Mouse (Mus musculus): ENCODE results near the gene Gmeb1. TPM values are rescaled to one million over a fixed set of nuclear protein-coding genes. Genes with fewer than 3 reads are reported as not detected.

Gmeb1 gene
- polyA plus RNA-seq, 2 experiments: 8.1 to 9.9 TPM

DNA sequence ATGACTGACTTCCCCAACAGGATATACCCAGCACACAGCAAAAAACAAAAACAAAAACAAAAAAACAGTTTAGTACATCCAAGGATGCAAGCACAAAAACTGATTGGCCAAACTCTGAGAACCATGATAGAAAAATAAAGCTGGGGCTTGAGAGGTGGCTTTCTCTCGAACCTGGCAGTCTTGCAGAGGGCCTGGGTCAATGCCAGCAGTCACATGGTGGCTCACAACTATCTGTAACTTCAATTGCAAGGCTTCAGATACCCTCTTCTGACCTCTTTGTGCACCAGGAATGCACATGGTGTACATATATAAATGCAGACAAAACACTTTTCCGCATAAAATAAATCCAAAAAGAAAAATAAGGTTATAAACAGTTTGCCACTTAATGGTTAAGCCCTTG lies 11.8 kb upstream of the Gmeb1 start:
- no peaks in the 10 kb centered on the region for H3K9me3 ChIP-seq (ENCODE audit: control insufficient read depth, low read length)
- no peaks in the 10 kb centered on the region for H3K27me3 ChIP-seq (ENCODE audit: control insufficient read depth, insufficient read depth, low read length)
- H3K4me3 ChIP-seq (ENCODE audit: insufficient read depth in 1 of 2, low read depth in 2 of 2, low read length in 2 of 2): peak overlapping the region in 1 of 2 experiments; percentile 79; a peak in 2 of 4 replicates
- H3K4me2 ChIP-seq (ENCODE audit: low read depth): peak overlapping the region; percentile 74
- ATAC-seq (ENCODE audit: insufficient read depth) (no peak), DNase-seq (ENCODE audit: low read depth in 3 of 3, low spot score in 3 of 3) (no peak)
- H3K36me3 ChIP-seq (replicated peaks; ENCODE audit: control insufficient read depth, insufficient read depth, low read depth): no peaks in the 10 kb centered on the region; the same call in 1 of the 2 replicates
- peak overlapping the region; percentile 96 for H3K9ac ChIP-seq (replicated peaks)
- TF ChIP-seq EP300 (IDR thresholded peaks at IDR 0.05; ENCODE audit: low read depth) (no peak), CTCF (IDR thresholded peaks at IDR 0.05; ENCODE audit: low read depth) (no peak)
- WGBS (ENCODE audit: insufficient replicate concordance): 44% methylated on average over 2 of the region's 2 CpGs
- peaks cover 13 to 31% of the 10 kb centered on the region in 2 experiments for H3K4me1 ChIP-seq (replicated peaks; ENCODE audit: control insufficient read depth in 2 of 2, insufficient read depth in 2 of 2, low read length in 1 of 2)
- H3K27ac ChIP-seq: no peak overlapping the region

DNA sequence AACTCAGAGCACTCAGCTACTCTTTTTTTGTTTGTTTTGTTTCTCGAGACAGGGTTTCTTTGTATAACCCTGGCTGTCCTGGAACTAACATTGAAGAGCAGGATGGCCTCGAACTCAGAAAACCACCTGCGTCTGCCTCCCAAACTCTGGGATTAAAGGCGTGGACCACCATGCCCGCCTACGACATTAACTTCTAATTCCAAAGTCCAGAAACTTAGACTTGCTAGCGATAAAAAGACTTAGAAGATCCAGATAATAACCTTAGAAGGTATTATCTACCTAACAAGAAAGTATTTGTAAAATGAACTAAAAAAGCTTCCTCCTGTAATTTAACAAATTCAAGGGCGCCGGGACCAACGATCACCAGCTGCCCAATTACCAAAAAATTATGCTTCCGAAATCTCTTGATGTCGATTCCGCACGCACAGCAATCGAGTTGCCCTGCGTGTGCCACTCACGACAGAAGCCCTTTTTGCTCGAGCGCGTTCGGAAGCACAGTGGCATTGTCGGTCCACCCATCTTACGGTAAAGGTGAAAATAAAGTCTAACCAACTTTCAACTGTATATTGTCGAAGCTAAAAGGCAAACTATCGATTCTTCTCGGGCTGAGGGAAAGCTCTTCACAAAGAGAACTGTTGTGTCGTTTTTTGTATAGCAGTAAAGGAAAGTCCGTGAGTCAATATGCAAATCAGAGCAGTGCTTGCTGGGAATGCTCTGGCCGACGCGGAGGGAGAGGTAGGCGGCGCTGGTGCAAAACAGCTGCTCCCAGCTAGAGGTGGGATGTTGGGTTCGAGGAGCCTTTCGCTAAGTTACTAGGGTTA lies 8.5 kb upstream of the Gmeb1 start:
- H3K9me3 ChIP-seq (ENCODE audit: control insufficient read depth, low read length): no peaks in the 10 kb centered on the region
- peak overlapping the region; percentile 41 to 58 for H3K4me3 ChIP-seq (ENCODE audit: insufficient read depth in 1 of 2, low read depth in 2 of 2, low read length in 2 of 2)
- peak overlapping the region; percentile 84 for H3K27ac ChIP-seq
- H3K36me3 ChIP-seq (replicated peaks; ENCODE audit: control insufficient read depth, insufficient read depth, low read depth): no peaks in the 10 kb centered on the region
- H3K4me2 ChIP-seq (ENCODE audit: low read depth): peak overlapping the region; percentile 72
- H3K4me1 ChIP-seq (replicated peaks; ENCODE audit: control insufficient read depth in 2 of 2, insufficient read depth in 2 of 2, low read length in 1 of 2): peaks cover 2 to 12% of the 10 kb centered on the region in 2 experiments; a peak in 3 of 4 replicates
- H3K9ac ChIP-seq (replicated peaks): peak overlapping the region; percentile 87
- no peaks in the 10 kb centered on the region for H3K27me3 ChIP-seq (ENCODE audit: control insufficient read depth, insufficient read depth, low read length)
- WGBS (ENCODE audit: insufficient replicate concordance): under 1% methylated on average over 35 of the region's 35 CpGs
- peak; percentile 79 for ATAC-seq (ENCODE audit: insufficient read depth)
- peak; percentile 84 to 88 (median 86) for DNase-seq (ENCODE audit: low read depth in 3 of 3, low spot score in 3 of 3)
- TF ChIP-seq CTCF (IDR thresholded peaks at IDR 0.05; ENCODE audit: low read depth): peak; percentile 82
- TF ChIP-seq EP300 (IDR thresholded peaks at IDR 0.05; ENCODE audit: low read depth): peak; percentile 79

DNA sequence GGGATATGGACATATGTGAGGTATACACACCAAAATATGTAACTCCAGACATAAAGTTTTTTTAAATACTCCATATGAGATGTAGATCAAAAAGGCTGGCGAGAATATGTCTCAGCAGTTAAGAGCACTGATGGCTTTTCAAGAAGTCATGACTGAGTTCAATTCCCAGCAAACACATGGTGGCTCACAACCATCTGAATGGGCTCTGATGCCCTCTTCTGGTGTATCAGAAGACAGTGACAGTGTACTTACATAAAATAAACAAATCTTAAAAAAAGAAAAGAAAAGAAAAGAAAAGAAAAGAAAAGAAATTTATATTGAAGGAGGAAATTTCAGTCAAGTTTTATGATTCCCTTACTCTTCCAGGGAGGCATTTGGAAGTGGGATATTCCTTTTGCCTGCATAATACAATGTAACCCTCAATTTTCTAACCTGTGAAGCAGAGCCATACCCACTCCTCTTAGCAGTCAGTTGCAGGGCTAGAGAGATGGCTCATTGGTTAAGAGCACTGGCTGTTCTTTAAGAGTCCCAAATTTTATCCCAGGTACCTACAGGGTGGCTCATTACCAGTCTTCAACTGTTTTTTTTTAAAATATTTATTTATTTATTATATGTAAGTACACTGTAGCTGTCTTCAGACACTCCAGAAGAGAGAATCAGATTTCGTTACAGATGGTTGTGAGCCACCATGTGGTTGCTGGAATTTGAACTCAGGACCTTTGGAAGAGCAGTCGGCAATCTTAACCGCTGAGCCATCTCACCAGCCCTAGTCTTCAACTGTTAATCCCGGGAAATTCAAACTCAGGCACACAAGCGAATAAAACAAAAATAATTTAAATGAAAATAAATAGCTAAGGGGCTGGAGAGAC lies 7.7 kb upstream of the Gmeb1 start:
- TF ChIP-seq EP300 (IDR thresholded peaks at IDR 0.05; ENCODE audit: low read depth): no peak
- TF ChIP-seq CTCF (IDR thresholded peaks at IDR 0.05; ENCODE audit: low read depth): peak; percentile 54
- Histone ChIP-seq H3K27ac (peak overlapping the region; percentile 84), H3K36me3 (replicated peaks; ENCODE audit: control insufficient read depth, insufficient read depth, low read depth) (no peaks in the 10 kb centered on the region), H3K4me1 (replicated peaks; ENCODE audit: control insufficient read depth in 2 of 2, insufficient read depth in 2 of 2, low read length in 1 of 2) (peaks cover 2 to 12% of the 10 kb centered on the region in 2 experiments; a peak in 3 of 4 replicates), H3K9ac (replicated peaks) (no peak overlapping the region), H3K9me3 (ENCODE audit: control insufficient read depth, low read length) (no peaks in the 10 kb centered on the region), H3K4me3 (ENCODE audit: insufficient read depth in 1 of 2, low read depth in 2 of 2, low read length in 2 of 2) (no peak overlapping the region), H3K4me2 (ENCODE audit: low read depth) (no peak overlapping the region; the same call in 1 of the 2 replicates), H3K27me3 (ENCODE audit: control insufficient read depth, insufficient read depth, low read length) (no peaks in the 10 kb centered on the region)
- ATAC-seq (ENCODE audit: insufficient read depth): no peak; the same call in 1 of the 2 replicates
- DNase-seq (ENCODE audit: low read depth in 3 of 3, low spot score in 3 of 3): no peak
- WGBS (ENCODE audit: insufficient replicate concordance): 6% methylated on average over 6 of the region's 6 CpGs

DNA sequence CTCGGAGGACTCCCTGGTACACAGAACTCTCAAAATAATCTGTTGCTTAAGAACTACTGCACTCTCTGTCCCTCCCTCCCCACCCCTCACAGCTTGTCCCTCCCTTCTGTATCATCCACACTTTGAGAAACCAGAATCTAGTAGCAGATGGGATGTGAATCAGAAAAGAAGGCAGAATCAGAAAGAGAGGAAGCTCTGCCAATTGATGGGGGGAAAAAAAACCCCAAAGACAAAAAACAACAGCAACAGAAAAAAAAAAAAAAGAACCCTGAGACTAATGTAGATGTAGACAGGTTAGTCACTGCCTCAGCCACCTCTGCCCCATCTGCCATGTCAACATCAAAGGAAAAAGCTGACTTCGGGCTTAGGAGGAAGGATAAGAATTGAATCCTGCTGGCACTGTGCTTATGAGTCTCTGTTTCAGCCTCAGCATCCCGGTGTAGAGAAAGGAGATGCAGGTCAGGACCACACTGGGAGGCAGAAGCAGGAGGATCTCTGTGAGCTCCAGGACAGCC lies 5.5 kb upstream of the Gmeb1 start:
- Histone ChIP-seq H3K9me3 (ENCODE audit: control insufficient read depth, low read length) (no peaks in the 10 kb centered on the region), H3K4me3 (ENCODE audit: insufficient read depth in 1 of 2, low read depth in 2 of 2, low read length in 2 of 2) (no peak overlapping the region), H3K36me3 (replicated peaks; ENCODE audit: control insufficient read depth, insufficient read depth, low read depth) (no peaks in the 10 kb centered on the region), H3K4me1 (replicated peaks; ENCODE audit: control insufficient read depth in 2 of 2, insufficient read depth in 2 of 2, low read length in 1 of 2) (peaks cover 7 to 13% of the 10 kb centered on the region in 2 experiments), H3K4me2 (ENCODE audit: low read depth) (no peak overlapping the region), H3K27me3 (ENCODE audit: control insufficient read depth, insufficient read depth, low read length) (no peaks in the 10 kb centered on the region), H3K9ac (replicated peaks) (no peak overlapping the region), H3K27ac (no peak overlapping the region)
- WGBS (ENCODE audit: insufficient replicate concordance): 68% methylated on average over 3 of the region's 3 CpGs
- DNase-seq (ENCODE audit: low read depth in 3 of 3, low spot score in 3 of 3) (no peak), ATAC-seq (ENCODE audit: insufficient read depth) (no peak)
- no peak for TF ChIP-seq EP300 (IDR thresholded peaks at IDR 0.05; ENCODE audit: low read depth)
- no peak for TF ChIP-seq CTCF (IDR thresholded peaks at IDR 0.05; ENCODE audit: low read depth)

All from liver, embryonic 14.5 days (tissue).